Mouse (Mus musculus) lung, adult 10 weeks (tissue): ENCODE measurements around the gene Fbxo27. TPM values are rescaled to one million over a fixed set of nuclear protein-coding genes. Genes with fewer than 3 reads are reported as not detected.

ENCODE experiments used
- polyA plus RNA-seq: library from polyadenylated mRNA; stranded (reverse); fragments of 350-450 nt; fragmentation: Illumina TruSeq; extraction: RNeasy Lipid Tissue Mini Kit (QIAGEN cat#74804); gene quantifications from one replicate; pipeline ENCODE4 v1.2.3, GENCODE M21; 2014; ENCODE audit warnings: low read depth, low replicate concordance; ENCODE audit not compliant: insufficient read depth

Fbxo27 gene
- 0.96 TPM for polyA plus RNA-seq

GRCm38 (mm10) chr7:28692545-28693320 lies at the start of gene Fbxo27:
Gene Fbxo27 (plus strand): TSS chr7:28692849.

DNA sequence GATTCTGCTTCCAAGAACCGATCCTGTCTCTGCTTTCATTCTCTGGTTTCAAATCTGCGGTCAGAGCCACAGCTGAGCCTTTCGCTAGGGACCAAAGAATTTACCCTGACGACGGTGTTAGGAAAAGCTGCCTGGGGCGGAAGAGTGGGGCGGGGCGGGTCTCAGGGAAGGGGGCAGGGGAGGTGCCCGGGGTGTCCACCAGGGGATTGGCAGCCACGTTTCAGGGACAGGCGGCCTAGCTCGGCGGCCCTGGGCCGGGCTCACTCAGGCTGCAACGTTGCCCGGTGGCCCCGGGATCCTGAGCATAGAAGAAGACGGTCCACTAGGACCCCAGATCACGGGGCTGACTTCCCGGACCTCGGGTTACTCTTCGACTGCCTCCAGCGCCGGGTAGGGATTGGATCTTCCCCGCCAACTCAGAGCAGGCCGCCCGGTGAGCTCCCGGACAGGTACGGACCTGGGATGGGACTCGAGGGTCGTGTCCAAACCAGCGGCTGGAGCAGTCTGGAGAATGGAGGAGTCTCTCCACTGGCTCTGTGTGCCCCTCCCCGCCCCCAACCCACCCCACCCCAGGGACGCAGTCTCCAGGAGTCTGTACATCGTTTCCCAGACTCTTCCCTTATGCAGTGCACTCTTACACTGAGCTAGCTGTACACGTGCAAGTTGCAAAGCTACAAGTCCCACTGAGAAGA lies 24.1 kb downstream of the Fbxo27 start, which contains the start of gene Fbxo17:
TSS of gene Fbxo17 (plus strand) at position 215 of the 692 bp plus-strand sequence.

GRCm38 (mm10) chr7:28741709-28742438 lies 49.2 kb downstream of the Fbxo27 start, which contains the start of the genes Mrps12 and Sars2:
Gene Mrps12 (minus strand): TSS chr7:28741820.
Gene Sars2 (plus strand): TSS chr7:28741992.

Other genes starting within 250 kb of the Fbxo27 start
- gene Lrfn1, start 240.9 kb upstream of the Fbxo27 start, polyA plus RNA-seq, result 0.81 TPM
- not detected for gene Ifnl2, start 182.4 kb upstream of the Fbxo27 start, polyA plus RNA-seq
- not detected for gene Ifnl3, start 170.0 kb upstream of the Fbxo27 start, polyA plus RNA-seq
- gene Sycn, start 152.0 kb upstream of the Fbxo27 start, polyA plus RNA-seq, result not detected
- gene Nccrp1, start 145.6 kb upstream of the Fbxo27 start, polyA plus RNA-seq, result 0.65 TPM
- gene Samd4b, start 94.7 kb upstream of the Fbxo27 start, polyA plus RNA-seq, result 12.4 TPM
- 22.3 TPM for gene Pak4, start 94.7 kb upstream of the Fbxo27 start, polyA plus RNA-seq
- gene Acp7, start 61.5 kb upstream of the Fbxo27 start, polyA plus RNA-seq, result not detected
- gene Fbxo17, start 24.0 kb downstream of the Fbxo27 start, polyA plus RNA-seq, result 2.8 TPM
- 66.0 TPM for gene Mrps12, start 49.0 kb downstream of the Fbxo27 start, polyA plus RNA-seq
- 3.8 TPM for gene Sars2, start 49.1 kb downstream of the Fbxo27 start, polyA plus RNA-seq
- gene Ccer2, start 63.3 kb downstream of the Fbxo27 start, polyA plus RNA-seq, result not detected
- gene Sirt2, start 73.9 kb downstream of the Fbxo27 start, polyA plus RNA-seq, result 47.9 TPM
- 29.6 TPM for gene Nfkbib, start 74.7 kb downstream of the Fbxo27 start, polyA plus RNA-seq
- gene Rinl, start 96.1 kb downstream of the Fbxo27 start, polyA plus RNA-seq, result 16.0 TPM
- gene Hnrnpl, start 115.7 kb downstream of the Fbxo27 start, polyA plus RNA-seq, result 124 TPM
- 181 TPM for gene Ech1, start 132.4 kb downstream of the Fbxo27 start, polyA plus RNA-seq
- 7.3 TPM for gene Lgals4, start 141.0 kb downstream of the Fbxo27 start, polyA plus RNA-seq
- gene Lgals7, start 171.0 kb downstream of the Fbxo27 start, polyA plus RNA-seq, result 4.1 TPM
- gene Capn12, start 188.6 kb downstream of the Fbxo27 start, polyA plus RNA-seq, result 0.07 TPM